Comparison of ENCODE assay signal across 8 mouse cellular contexts in the genomic region with DNA sequence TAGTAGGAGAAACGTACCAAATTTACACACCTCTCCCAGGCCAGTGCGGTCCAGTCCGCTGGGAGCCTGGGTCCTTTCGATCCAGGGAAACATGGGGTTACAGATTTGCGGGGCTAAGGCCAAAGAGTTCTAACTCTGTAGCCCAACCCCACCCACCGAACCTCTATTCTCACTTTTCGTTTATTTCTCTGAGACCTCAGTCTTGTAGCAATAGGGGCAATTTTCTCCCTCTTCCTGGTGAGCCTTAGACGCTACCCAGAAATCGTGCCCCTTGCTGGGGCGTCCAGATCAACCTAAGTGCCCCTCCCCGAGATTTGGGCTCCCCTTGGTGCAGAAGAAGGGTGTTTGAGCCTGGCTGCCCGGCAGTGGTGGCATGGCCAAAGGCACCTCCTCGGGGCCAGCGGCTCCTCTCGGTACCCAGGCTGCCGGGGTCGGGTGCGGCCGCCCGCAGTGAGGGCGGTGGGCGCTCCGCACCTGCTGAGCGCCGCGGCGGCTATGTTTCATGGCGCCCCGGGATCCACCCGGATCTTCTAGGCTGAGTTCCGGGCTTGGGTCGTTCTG. TPM values are rescaled to one million over a fixed set of nuclear protein-coding genes. Genes with fewer than 3 reads are reported as not detected.
DNase-seq lines count a peak whose midpoint lies in the region; ATAC-seq and TF ChIP-seq lines count a peak whose summit lies in the region.

No protein-coding gene starts in this region.

- H3K27ac ChIP-seq in kidney, embryonic 15.5 days: no peak overlapping the region
- no peak overlapping the region for H3K27ac ChIP-seq in forebrain, embryonic 15.5 days (replicated peaks)
- no peak overlapping the region for H3K27ac ChIP-seq in liver, embryonic 13.5 days
- H3K27ac ChIP-seq in stomach, postnatal 0 days (replicated peaks): no peak overlapping the region

- H3K4me2 ChIP-seq in kidney, embryonic 15.5 days: peak overlapping the region; percentile 97
- H3K4me2 ChIP-seq in forebrain, embryonic 15.5 days (replicated peaks): peak overlapping the region; percentile 95
- H3K4me2 ChIP-seq in liver, embryonic 13.5 days: peak overlapping the region; percentile 73
- peak overlapping the region; percentile 92 for H3K4me2 ChIP-seq in stomach, postnatal 0 days (replicated peaks; ENCODE audit: low read depth)

- 1% methylated on average over 32 of the region's 32 CpGs for WGBS in kidney, embryonic 15.5 days
- 1% methylated on average over 32 of the region's 32 CpGs for WGBS in forebrain, embryonic 15.5 days
- WGBS in liver, embryonic 13.5 days (ENCODE audit: insufficient replicate concordance): 2% methylated on average over 32 of the region's 32 CpGs
- WGBS in stomach, postnatal 0 days: 3% methylated on average over 32 of the region's 32 CpGs

- no peak for TF ChIP-seq EP300 in stomach, postnatal 0 days (optimal IDR thresholded peaks at IDR 0.05)

- peaks cover 76% of the 10 kb centered on the region for H3K4me1 ChIP-seq in kidney, embryonic 15.5 days
- H3K4me1 ChIP-seq in E14TG2a.4 (replicated peaks; ENCODE audit: low read depth, low read length): peaks cover 74% of the 10 kb centered on the region
- H3K4me1 ChIP-seq in forebrain, embryonic 15.5 days: peaks cover 60% of the 10 kb centered on the region
- peaks cover 47% of the 10 kb centered on the region for H3K4me1 ChIP-seq in liver, embryonic 13.5 days (replicated peaks)
- H3K4me1 ChIP-seq in stomach, postnatal 0 days (replicated peaks; ENCODE audit: control insufficient read depth, insufficient read depth): peaks cover 14% of the 10 kb centered on the region

- H3K9me3 ChIP-seq in kidney, embryonic 15.5 days (replicated peaks): no peaks in the 10 kb centered on the region
- H3K9me3 ChIP-seq in E14TG2a.4 (ENCODE audit: low read length): no peaks in the 10 kb centered on the region; the same call in 1 of the 2 replicates
- no peaks in the 10 kb centered on the region for H3K9me3 ChIP-seq in forebrain, embryonic 15.5 days
- no peaks in the 10 kb centered on the region for H3K9me3 ChIP-seq in liver, embryonic 13.5 days (replicated peaks)
- H3K9me3 ChIP-seq in stomach, postnatal 0 days (ENCODE audit: control insufficient read depth, low read length): no peaks in the 10 kb centered on the region

- peak overlapping the region; percentile 61 for H3K4me3 ChIP-seq in kidney, embryonic 15.5 days (replicated peaks)
- H3K4me3 ChIP-seq in E14TG2a.4 (replicated peaks; ENCODE audit: low read length): peak overlapping the region; percentile 45; the same call in 1 of the 2 replicates
- peak overlapping the region; percentile 57 for H3K4me3 ChIP-seq in forebrain, embryonic 15.5 days
- peak overlapping the region; percentile 58; the same call in 1 of the 2 replicates for H3K4me3 ChIP-seq in liver, embryonic 13.5 days (replicated peaks)
- H3K4me3 ChIP-seq in stomach, postnatal 0 days (ENCODE audit: low read depth, low read length): peak overlapping the region; percentile 62

- ATAC-seq in kidney, embryonic 15.5 days (replicated peaks; ENCODE audit: low FRiP score): no peak
- no peak for ATAC-seq in forebrain, embryonic 15.5 days (replicated peaks)
- ATAC-seq in liver, embryonic 13.5 days (ENCODE audit: low read depth): no peak
- no peak for ATAC-seq in stomach, postnatal 0 days (ENCODE audit: low FRiP score, low TSS enrichment)

- H3K27me3 ChIP-seq in kidney, embryonic 15.5 days: peaks cover 91% of the 10 kb centered on the region
- peaks cover 98% of the 10 kb centered on the region for H3K27me3 ChIP-seq in E14TG2a.4 (ENCODE audit: insufficient read depth, low read length)
- H3K27me3 ChIP-seq in forebrain, embryonic 15.5 days: peaks cover 55% of the 10 kb centered on the region
- H3K27me3 ChIP-seq in liver, embryonic 13.5 days: peaks cover 100% of the 10 kb centered on the region
- H3K27me3 ChIP-seq in stomach, postnatal 0 days (ENCODE audit: control insufficient read depth, insufficient read depth, low read length): peaks cover 24% of the 10 kb centered on the region; the same call in 1 of the 2 replicates

- H3K9ac ChIP-seq in kidney, embryonic 15.5 days: no peak overlapping the region
- H3K9ac ChIP-seq in forebrain, embryonic 15.5 days (replicated peaks): peak overlapping the region; percentile 79
- H3K9ac ChIP-seq in liver, embryonic 13.5 days: no peak overlapping the region
- peak overlapping the region; percentile 48; the same call in 1 of the 2 replicates for H3K9ac ChIP-seq in stomach, postnatal 0 days (ENCODE audit: low read length)

- TF ChIP-seq CTCF in E14TG2a.4 (conservative IDR thresholded peaks at IDR 0.05; ENCODE audit: low read length): no peak
- TF ChIP-seq CTCF in stomach, postnatal 0 days (IDR thresholded peaks at IDR 0.05; ENCODE audit: low read depth): no peak

- no peaks in the 10 kb centered on the region for H3K36me3 ChIP-seq in kidney, embryonic 15.5 days
- H3K36me3 ChIP-seq in E14TG2a.4 (ENCODE audit: insufficient read depth, low read length): no peaks in the 10 kb centered on the region
- no peaks in the 10 kb centered on the region for H3K36me3 ChIP-seq in forebrain, embryonic 15.5 days
- H3K36me3 ChIP-seq in liver, embryonic 13.5 days: no peaks in the 10 kb centered on the region
- H3K36me3 ChIP-seq in stomach, postnatal 0 days (ENCODE audit: control insufficient read depth, insufficient read depth, low read length): no peaks in the 10 kb centered on the region

- no peak for DNase-seq in kidney, postnatal 25 days
- no peak for DNase-seq in liver, embryonic 13.5 days
- DNase-seq in stomach, postnatal 0 days (ENCODE audit: low spot score): no peak
- no peak for DNase-seq in urinary bladder, adult 2 months (ENCODE audit: low spot score)
- no peak for DNase-seq in cerebellum, adult 9-11 months

RNA-seq across cellular contexts. Expression of gene Cbx8, which starts 14.9 kb away (rescaled TPM):
- polyA plus RNA-seq in kidney, embryonic 15.5 days (2015; fragmentation: Nextera tagmentation; extraction: Ambion mirVana): 9.8 and 10.3 TPM in 2 replicates
- 13.8 and 14.1 TPM in 2 replicates for polyA plus RNA-seq in forebrain, embryonic 15.5 days (2015; fragmentation: Nextera tagmentation; extraction: Ambion mirVana)
- 2.4 and 2.8 TPM in 2 replicates for polyA plus RNA-seq in liver, embryonic 13.5 days (2015; fragmentation: Nextera tagmentation; extraction: Ambion mirVana)
- 4.6 and 5.1 TPM in 2 replicates for polyA plus RNA-seq in stomach, postnatal 0 days (2015; fragmentation: Nextera tagmentation; extraction: Ambion mirVana)
- 5.4 and 6.8 TPM in 2 replicates for polyA plus RNA-seq in urinary bladder, adult 2 months (2012; rRNA removed)

RNA-seq across cellular contexts. Expression of gene Cbx4, which starts 30.4 kb away (rescaled TPM):
- polyA plus RNA-seq in kidney, embryonic 15.5 days (2015; fragmentation: Nextera tagmentation; extraction: Ambion mirVana): 8.6 and 9.9 TPM in 2 replicates
- polyA plus RNA-seq in forebrain, embryonic 15.5 days (2015; fragmentation: Nextera tagmentation; extraction: Ambion mirVana): 15.5 and 16.5 TPM in 2 replicates
- polyA plus RNA-seq in liver, embryonic 13.5 days (2015; fragmentation: Nextera tagmentation; extraction: Ambion mirVana): 2.0 and 2.4 TPM in 2 replicates
- polyA plus RNA-seq in stomach, postnatal 0 days (2015; fragmentation: Nextera tagmentation; extraction: Ambion mirVana): 9.6 and 11.2 TPM in 2 replicates
- 32.2 and 36.0 TPM in 2 replicates for polyA plus RNA-seq in urinary bladder, adult 2 months (2012; rRNA removed)

RNA-seq across cellular contexts. Expression of gene Cbx2, which starts 32.9 kb away (rescaled TPM):
- 38.9 and 40.7 TPM in 2 replicates for polyA plus RNA-seq in kidney, embryonic 15.5 days (2015; fragmentation: Nextera tagmentation; extraction: Ambion mirVana)
- 30.4 and 31.8 TPM in 2 replicates for polyA plus RNA-seq in forebrain, embryonic 15.5 days (2015; fragmentation: Nextera tagmentation; extraction: Ambion mirVana)
- polyA plus RNA-seq in liver, embryonic 13.5 days (2015; fragmentation: Nextera tagmentation; extraction: Ambion mirVana): 3.8 and 4.1 TPM in 2 replicates
- 5.1 and 5.3 TPM in 2 replicates for polyA plus RNA-seq in stomach, postnatal 0 days (2015; fragmentation: Nextera tagmentation; extraction: Ambion mirVana)
- polyA plus RNA-seq in urinary bladder, adult 2 months (2012; rRNA removed): 3.0 TPM in 2 replicates

Comparison
In these comparisons a context has a peak if more than half of its experiments do, and no peak if none do; other contexts are left out.
1. H3K9ac ChIP-seq: peak in forebrain, embryonic 15.5 days (single experiment) and stomach, postnatal 0 days (single experiment); none in kidney, embryonic 15.5 days (single experiment) and liver, embryonic 13.5 days (single experiment).
2. Peak in every context shown above with its lines, with median percentiles within 50 percentile points of each other: H3K4me2 ChIP-seq and H3K4me3 ChIP-seq.